Mouse (Mus musculus) adrenal gland, adult 18-20 months (tissue): ENCODE measurements around the gene Slc25a22. TPM values are rescaled to one million over a fixed set of nuclear protein-coding genes. Genes with fewer than 3 reads are reported as not detected.
"Not testable (repeated sequence)": the region's sequence is repeated elsewhere in the genome, so short reads cannot be mapped to it uniquely, and the experiment has no call there.

Experiments used
- DNase-seq, 2 experiments: peaks; one replicate each; pipeline ENCODE4 v3.0.0; 2021 to 2022; ENCODE audit warnings: low spot score in 2 of 2
- total RNA-seq, 2 experiments: library from RNA; stranded (reverse); gene quantifications; 1 replicate in 1 of 2; 2 replicates in 1 of 2; pipeline ENCODE4 v1.2.3; 2021

Gene Slc25a22
- total RNA-seq, 2 experiments from 2014 or later, result 104 to 105 TPM

- no peak for DNase-seq
Measured at GRCm38 (mm10) chr7:141417731-141418681, 19.7 kb downstream of the Slc25a22 start.

DNA sequence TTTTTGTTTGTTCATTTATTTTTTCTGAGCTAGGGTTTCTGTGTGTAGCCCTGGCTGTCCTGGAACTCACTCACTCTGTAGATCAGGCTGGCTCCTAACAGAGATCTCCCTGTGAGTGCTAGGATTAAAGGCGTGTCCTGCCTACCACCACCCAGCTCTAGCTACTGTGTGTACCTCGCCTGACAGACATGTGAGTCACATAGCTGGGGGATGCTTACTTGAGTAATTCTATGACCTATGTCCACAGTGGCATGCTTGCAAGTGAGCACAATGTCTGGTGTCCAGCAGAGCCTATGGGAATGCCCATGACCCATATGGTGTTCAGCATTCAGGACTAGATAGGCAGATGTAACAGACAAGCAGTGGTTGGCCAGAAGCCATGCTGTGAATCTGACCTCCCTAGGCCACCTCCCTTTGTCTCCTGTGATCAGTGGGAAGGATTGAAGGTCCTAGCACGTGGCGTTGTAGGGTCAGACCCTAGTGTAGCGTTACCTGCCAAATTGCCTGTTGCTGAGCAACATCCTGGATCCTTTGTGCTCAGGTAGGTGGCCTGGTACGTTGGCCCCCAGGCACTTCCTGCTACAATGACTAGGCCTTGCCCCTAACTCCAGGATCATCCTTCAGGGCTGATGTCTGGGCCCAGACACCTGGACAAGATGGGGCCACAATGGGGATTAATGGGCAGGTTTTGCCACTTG, 21.4 kb downstream of the Slc25a22 start:
- no peak for DNase-seq

DNA sequence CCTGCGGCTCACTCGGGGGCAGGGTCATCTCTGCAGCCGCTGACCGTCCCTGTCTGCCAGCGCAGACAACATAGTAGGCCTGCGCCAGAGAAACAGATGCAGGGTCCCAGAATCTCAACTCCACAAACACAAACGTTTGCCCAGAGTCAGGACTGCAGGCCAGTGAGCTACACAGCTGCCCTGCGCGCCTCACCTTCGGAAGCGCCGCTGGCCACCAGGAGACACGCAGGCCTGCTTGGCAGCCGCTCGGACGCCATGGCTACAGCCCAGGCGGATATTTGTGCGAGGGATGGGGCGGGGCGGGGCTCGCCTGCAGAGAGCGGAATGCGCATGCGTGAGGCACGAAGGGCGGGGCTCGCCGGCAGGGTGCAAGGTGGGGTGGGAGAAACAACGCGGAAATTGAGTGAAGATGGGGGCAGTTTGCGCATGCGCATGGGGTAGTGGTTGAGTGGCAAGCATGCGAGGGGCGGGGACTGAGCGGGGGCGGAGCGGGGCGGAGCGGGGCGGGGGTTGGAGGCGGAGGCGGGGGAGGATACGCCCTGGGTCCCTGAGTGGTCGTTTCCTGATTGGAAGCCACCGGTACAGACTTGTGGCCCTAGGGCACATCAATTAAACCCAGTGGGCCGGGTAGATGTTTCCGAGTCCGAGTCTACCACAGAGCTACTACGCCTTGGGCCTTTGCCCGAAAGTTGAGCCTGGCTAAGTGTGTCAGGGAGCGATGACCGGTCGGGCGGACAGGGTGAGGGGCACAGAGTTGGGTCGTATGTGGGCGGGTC, 23.7 kb downstream of the Slc25a22 start, which contains the start of gene Gatd1:
Gatd1 (minus strand) TSS at position 328 of the 776 bp plus-strand sequence.
- DNase-seq, result peak; percentile 99

- no peak for DNase-seq
Measured at GRCm38 (mm10) chr7:141413331-141413730, 24.4 kb downstream of the Slc25a22 start.

GRCm38 (mm10) chr7:141411667-141412066, 26.0 kb downstream of the Slc25a22 start:
- no peak for DNase-seq

DNA sequence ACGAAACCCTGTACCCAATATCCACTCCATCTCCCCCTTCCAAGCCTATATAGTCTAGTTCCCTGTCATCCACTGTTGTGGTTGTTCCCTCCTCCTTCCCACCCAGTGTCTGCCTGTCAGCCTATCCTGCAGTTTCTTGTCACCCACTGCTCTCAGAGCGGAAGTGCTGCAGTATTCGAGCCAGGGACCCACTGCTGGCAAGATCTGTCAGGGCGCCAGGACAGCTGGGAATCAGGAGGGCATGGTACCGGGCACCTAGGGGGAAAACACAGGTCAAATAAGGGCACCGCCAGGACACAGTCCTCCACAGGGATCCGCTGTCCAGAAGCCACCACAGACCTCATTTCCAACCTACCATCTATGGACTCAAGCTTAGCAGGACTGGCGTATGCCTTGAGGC, 27.1 kb downstream of the Slc25a22 start:
- no peak for DNase-seq

DNA sequence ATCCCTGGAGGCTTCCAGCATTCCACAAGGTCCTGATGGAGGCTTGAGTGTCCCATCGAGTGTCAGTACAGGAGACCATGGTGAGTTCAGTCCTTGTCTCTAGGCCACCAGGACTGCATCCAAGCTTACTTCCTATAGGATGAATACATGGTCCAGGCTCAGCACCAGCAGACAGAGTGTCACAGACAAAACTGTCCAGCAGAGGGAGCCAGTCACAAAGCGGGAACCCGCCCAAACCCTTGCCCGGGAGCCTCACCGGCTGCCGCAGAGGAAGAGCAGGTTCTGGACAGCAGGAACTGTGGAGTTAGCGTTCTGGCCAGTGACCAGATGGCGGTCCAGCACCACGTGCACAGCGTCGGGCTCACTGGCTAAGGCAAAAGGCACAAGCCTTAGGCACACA, 28.9 kb downstream of the Slc25a22 start:
- peak; percentile 88 to 92 for DNase-seq

GRCm38 (mm10) chr7:141407670-141408069, 30.0 kb downstream of the Slc25a22 start:
- DNase-seq, result not testable (repeated sequence)

- no peak for DNase-seq
Measured at GRCm38 (mm10) chr7:141405466-141405865, 32.2 kb downstream of the Slc25a22 start.

GRCm38 (mm10) chr7:141403305-141403704, 34.4 kb downstream of the Slc25a22 start:
- DNase-seq, result peak; percentile 57 to 67

DNA sequence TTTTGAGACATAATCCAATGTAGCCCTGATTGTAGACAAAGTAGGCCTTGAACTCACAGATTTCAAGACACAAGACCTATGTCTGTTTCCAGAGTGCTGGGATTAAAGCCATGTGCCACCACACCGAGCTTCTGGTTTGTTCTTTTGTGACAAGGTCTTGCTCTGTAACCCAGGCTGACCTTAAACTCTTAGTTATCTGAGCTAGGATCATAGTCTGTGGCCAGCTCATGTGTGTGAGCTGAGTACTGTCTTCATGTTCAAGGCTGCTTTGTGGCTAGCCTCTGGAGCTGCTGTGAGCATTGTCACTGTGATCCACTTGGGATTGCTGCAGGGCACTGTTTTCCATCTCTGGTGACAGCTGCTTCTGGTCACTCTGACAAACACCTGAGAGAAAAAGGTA, 42.3 kb downstream of the Slc25a22 start:
- DNase-seq, result no peak

- peak; percentile 67 to 73 for DNase-seq
Measured at GRCm38 (mm10) chr7:141394771-141395170, 42.9 kb downstream of the Slc25a22 start.

GRCm38 (mm10) chr7:141394158-141394557, 43.5 kb downstream of the Slc25a22 start:
- DNase-seq, result peak in 1 of 2 experiments; percentile 44

- peak in 1 of 2 experiments; percentile 29 for DNase-seq
Measured at GRCm38 (mm10) chr7:141392552-141393222, 45.0 kb downstream of the Slc25a22 start.

DNA sequence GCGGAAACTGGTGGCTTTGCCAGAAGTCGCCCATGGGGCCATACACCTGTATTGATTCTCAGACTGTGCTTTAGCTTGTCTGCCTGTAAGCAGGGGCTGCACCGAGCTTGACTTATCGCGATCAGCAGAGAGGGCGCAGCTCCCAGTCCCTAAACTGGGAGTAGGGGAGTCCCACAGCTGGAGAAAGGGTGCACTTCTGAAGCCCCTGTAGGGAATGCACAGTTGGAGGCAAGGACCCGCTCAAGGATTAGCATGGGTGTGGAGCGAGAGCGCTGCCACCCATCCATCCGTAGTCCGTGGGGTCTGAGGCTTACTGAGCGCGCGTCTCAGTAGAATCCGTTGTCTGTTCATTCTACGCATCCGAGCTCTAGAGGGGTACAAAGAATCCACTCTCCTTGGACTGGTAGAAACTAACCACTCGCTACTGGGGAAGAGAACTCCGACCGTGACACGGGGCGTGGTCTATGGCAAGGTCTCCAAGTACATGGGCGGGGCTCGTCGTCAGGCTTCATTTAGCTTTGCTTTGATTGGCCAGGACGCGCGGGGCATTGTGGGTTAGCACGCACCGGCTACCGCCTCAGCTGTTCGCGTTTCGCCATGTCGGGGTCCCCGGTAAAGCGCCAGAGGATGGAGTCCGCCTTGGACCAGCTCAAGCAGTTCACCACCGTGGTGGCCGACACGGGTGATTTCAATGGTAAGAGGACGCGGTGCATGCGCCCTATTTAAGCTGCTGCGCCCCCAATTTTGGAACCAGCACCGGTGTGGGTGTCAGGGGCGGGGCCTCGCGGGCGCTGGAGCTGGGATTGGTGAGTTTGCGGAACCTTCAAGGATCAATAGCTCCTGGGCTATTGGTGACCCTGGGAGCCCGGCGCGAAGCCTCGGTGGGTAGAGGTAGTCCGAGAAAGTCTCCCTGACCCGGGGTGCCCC, 45.8 kb downstream of the Slc25a22 start, which contains the start of gene Taldo1:
Taldo1 (plus strand) TSS at position 575 of the 927 bp plus-strand sequence.
- peak; percentile 93 to 96 for DNase-seq

- DNase-seq, result no peak
Measured at GRCm38 (mm10) chr7:141390326-141391259, 47.1 kb downstream of the Slc25a22 start.

DNA sequence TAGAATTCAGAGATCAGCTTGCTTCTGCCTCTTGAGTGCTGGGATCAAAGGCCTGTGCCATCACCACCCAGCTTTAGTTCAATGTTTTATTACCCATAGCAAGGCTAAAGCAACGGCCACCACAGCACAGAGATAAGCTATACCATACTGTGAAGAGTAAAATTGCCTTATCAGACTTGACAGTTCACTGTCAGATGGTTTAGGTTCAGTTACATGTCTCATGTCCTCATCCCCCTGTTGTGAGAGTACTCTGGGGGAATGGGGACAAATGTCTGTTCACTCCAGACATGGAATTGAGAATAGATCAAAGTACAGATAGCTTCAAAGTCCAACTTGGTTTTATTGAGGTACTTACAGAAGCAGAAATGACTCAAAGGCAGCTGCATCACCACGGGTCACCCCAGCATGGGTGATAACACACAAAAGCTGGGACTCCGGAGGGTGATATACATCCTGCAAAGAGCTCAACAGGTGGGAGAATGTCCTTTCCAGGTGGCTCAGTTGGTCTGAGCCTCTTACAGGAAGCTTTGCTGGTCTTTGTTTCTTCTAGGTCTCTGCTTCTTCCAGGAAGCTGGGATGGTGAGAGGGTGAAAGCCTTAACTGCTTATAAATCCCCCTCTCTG, 49.1 kb downstream of the Slc25a22 start:
- no peak for DNase-seq
